Mouse (Mus musculus): Measurements from ENCODE around the gene Tpbg. TPM values are rescaled to one million over a fixed set of nuclear protein-coding genes. Genes with fewer than 3 reads are reported as not detected.
"Not testable (repeated sequence)": the region's sequence is repeated elsewhere in the genome, so short reads cannot be mapped to it uniquely, and the experiment has no call there.

Gene Tpbg
- 0.39 TPM in 1 of 2 replicates, not detected in the other for polyA plus RNA-seq (2012; ENCODE audit: insufficient read depth, insufficient read length, missing spikeins)

DNA sequence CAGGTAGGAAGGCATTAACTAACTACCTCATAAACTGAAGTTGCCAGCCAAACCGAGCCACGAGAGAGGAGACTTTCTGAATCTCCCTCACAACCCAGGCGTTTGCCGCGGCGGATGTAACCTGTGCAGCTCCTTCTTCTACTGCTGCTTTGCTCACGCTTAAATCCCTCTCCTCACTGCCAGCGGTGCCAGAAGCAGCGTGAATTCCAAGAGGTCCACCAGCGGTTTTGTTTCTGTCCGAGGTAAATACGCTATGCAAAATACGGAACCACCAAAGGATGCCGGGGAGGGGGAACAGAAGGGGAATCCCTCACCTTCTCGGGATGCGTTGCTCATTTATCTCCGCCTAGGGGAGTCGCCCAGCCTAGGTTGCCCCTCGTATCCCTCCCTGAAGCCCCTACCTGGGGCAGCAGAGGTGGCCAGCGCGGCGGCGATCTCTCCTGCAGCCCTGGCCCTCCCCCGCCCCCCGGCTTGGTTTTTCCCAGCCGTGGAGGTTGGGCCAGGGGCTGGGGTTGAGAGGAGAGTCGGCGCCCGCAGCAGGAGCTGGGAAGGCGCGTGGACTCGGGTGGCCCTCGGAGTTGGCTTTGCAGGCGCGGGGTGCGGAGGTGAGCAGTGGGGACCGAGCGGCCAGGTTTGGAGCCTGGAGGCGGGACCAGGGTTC is at the start of gene Tpbg:
Tpbg (plus strand) TSS at position 30 of the 661 bp plus-strand sequence.
- Histone ChIP-seq H3K27ac (ENCODE audit: insufficient read depth, low read depth, low read length) (no peak within 1 kb of the TSS), H3K4me3 (ENCODE audit: insufficient read depth, low read length) (peak within 1 kb of the TSS; percentile 48), H3K4me1 (ENCODE audit: control insufficient read depth, insufficient read depth, low read length) (no peaks in the 10 kb centered on the region)
- TF ChIP-seq POLR2A (IDR thresholded peaks at IDR 0.05; ENCODE audit: borderline replicate concordance, low read depth, low read length) (no peak), CTCF (IDR thresholded peaks at IDR 0.05; ENCODE audit: low read depth, low read length) (no peak)

DNA sequence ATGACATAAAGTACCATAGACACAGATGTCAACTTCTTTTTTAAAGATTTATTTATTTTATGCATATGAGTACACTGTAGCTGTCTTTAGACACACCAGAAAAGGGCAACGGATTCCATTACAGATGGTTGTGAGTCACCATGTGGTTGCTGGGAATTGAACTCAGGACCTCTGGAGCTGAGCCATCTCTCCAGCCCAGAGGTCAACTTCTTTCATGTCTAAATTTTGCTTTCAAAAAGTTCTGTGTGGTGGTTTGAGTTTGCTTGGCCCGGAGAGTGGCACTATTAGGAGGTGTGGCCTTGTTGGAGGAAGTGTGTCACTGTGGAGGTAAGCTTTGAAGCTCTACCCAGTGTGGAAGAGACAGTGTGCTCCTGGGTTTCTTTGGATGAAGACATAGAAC is 40.2 kb upstream of the Tpbg start:
- not testable (repeated sequence) for H3K4me1 ChIP-seq (ENCODE audit: control insufficient read depth, insufficient read depth, low read length); H3K27ac ChIP-seq (ENCODE audit: insufficient read depth, low read depth, low read length); H3K4me3 ChIP-seq (ENCODE audit: insufficient read depth, low read length)

DNA sequence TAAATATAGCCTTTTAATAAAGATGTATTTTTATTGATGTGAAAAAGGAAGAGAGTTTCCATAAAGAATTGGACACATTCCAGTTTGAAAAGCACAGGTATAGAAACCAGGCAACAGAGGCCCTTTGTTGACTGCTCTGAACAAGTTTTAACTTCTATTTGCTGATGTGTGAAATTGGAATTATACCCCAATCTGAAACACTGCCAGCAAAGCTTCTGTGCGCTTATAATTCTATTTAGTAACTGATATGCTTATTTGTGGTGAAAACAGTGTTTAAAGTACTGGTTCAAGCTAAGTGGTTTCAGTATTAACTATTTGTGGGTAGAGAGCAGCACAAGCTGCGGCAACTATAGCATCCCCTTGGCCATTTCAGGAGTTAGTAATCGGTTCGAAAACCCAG is 39.6 kb upstream of the Tpbg start:
- TF ChIP-seq CTCF (IDR thresholded peaks at IDR 0.05; ENCODE audit: low read depth, low read length) = no peak
- TF ChIP-seq POLR2A (IDR thresholded peaks at IDR 0.05; ENCODE audit: borderline replicate concordance, low read depth, low read length) = no peak
- Histone ChIP-seq H3K4me3 (ENCODE audit: insufficient read depth, low read length) (no peak overlapping the region), H3K4me1 (ENCODE audit: control insufficient read depth, insufficient read depth, low read length) (no peaks in the 10 kb centered on the region), H3K27ac (ENCODE audit: insufficient read depth, low read depth, low read length) (no peak overlapping the region)

DNA sequence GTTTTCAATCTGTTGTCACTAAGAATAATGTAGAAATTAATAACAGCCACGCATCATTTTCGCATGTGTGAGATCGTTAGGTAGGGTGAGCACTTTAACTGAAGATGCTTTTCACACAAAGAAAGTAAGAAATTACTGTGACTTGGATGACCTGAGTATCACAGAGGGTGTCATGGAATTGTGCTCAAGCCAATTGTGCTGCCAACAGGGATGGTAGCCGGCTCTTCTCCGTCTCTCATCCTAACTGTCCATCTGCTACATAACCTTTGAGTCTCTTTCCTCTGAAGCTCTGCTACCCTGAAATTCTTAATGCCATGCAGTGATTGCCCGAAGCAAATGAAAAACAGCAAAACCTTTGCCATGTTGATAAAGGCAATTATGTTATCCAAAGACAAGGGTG is 35.8 kb upstream of the Tpbg start:
- no peaks in the 10 kb centered on the region for H3K4me1 ChIP-seq (ENCODE audit: control insufficient read depth, insufficient read depth, low read length)
- H3K4me3 ChIP-seq (ENCODE audit: insufficient read depth, low read length) = no peak overlapping the region
- TF ChIP-seq CTCF (IDR thresholded peaks at IDR 0.05; ENCODE audit: low read depth, low read length) = no peak
- no peak for TF ChIP-seq POLR2A (IDR thresholded peaks at IDR 0.05; ENCODE audit: borderline replicate concordance, low read depth, low read length)
- H3K27ac ChIP-seq (ENCODE audit: insufficient read depth, low read depth, low read length) = no peak overlapping the region

DNA sequence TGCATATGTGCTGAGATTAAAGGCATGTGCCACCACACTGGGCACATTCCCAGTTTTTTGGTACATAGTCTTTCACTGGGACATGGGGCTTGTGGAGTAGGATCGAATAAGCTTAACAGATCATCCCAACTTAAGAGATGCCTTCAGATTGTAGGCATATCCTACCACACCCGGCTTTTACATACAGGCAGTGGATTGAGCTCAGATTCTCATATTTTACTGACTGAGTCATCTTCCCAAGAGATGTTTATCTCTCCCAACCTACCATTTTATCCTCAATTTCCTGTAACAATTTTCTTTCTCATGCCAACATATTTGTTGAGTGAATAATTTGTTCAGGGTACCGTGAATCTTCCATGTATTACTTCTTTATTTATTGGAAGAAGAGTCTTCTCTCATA is 32.9 kb upstream of the Tpbg start:
- H3K4me3 ChIP-seq (ENCODE audit: insufficient read depth, low read length) = no peak overlapping the region
- no peaks in the 10 kb centered on the region for H3K4me1 ChIP-seq (ENCODE audit: control insufficient read depth, insufficient read depth, low read length)
- TF ChIP-seq CTCF (IDR thresholded peaks at IDR 0.05; ENCODE audit: low read depth, low read length) (no peak), POLR2A (IDR thresholded peaks at IDR 0.05; ENCODE audit: borderline replicate concordance, low read depth, low read length) (no peak)
- H3K27ac ChIP-seq (ENCODE audit: insufficient read depth, low read depth, low read length) = no peak overlapping the region

DNA sequence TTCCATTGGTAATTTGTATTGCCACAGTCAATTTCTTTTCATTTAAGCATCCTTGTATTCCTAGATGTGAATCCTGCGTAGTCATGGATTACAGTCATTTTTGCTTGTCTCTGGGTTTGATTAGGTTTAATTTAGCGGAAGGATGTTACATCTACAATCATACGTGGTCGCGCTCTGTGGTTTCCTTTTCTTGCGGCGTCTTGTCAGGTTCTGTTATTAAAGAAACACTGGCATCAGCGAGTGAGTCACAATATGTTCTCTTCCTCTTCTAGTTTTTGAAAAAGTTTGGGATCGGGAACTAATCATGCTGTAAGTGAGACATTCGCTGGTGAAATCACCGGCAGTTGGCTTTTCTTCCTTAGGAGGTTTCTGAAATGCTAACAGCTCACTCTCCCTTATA is 21.4 kb upstream of the Tpbg start:
- TF ChIP-seq CTCF (IDR thresholded peaks at IDR 0.05; ENCODE audit: low read depth, low read length) (no peak), POLR2A (IDR thresholded peaks at IDR 0.05; ENCODE audit: borderline replicate concordance, low read depth, low read length) (no peak)
- Histone ChIP-seq H3K4me3 (ENCODE audit: insufficient read depth, low read length) (no peak overlapping the region), H3K4me1 (ENCODE audit: control insufficient read depth, insufficient read depth, low read length) (no peaks in the 10 kb centered on the region; the same call in 1 of the 2 replicates), H3K27ac (ENCODE audit: insufficient read depth, low read depth, low read length) (no peak overlapping the region)

DNA sequence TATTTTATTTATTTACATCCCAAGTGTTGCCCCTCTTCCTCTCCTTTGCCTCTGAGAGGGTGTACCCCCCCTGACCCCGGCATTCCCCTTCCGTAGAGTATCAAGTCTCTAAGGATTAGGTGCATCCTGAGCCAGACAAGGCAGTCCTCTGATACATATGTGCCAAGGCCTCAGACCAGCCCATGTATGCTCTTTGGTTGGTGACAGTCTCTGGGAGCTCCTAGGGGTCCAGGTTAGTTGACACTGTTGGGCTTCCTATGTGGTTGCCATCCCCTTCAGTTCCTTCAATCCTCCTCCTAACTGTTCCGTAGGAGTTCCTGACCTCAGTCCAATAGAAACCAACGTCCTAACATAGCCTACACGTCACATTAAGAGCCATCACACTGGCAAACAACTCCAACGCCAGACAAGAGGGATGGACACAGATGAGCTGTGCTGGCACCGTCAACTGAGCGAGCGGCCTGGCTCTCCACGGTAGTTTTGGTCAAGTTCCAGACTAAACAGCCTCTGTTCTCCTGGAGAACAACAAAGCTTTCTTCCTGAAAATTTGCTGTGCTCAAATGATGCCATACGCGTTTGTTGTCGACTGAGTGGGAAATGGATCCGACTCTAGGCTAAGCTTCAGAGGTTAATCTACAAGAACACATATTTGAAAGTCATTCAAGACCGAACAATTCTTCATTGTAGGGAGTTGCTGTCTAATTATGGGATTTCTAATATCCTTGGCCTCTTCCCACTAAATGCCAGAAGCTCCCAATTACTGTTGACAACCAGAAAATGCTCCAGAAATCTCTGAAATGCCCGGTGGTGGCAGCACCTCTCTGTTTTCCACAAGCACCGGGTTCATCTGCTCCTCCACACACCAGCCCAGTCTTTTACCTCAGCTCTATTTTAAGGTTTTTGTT is 6.4 kb upstream of the Tpbg start:
- no peaks in the 10 kb centered on the region for H3K4me1 ChIP-seq (ENCODE audit: control insufficient read depth, insufficient read depth, low read length)
- no peak for TF ChIP-seq CTCF (IDR thresholded peaks at IDR 0.05; ENCODE audit: low read depth, low read length)
- no peak overlapping the region for H3K4me3 ChIP-seq (ENCODE audit: insufficient read depth, low read length)
- H3K27ac ChIP-seq (ENCODE audit: insufficient read depth, low read depth, low read length) = no peak overlapping the region

DNA sequence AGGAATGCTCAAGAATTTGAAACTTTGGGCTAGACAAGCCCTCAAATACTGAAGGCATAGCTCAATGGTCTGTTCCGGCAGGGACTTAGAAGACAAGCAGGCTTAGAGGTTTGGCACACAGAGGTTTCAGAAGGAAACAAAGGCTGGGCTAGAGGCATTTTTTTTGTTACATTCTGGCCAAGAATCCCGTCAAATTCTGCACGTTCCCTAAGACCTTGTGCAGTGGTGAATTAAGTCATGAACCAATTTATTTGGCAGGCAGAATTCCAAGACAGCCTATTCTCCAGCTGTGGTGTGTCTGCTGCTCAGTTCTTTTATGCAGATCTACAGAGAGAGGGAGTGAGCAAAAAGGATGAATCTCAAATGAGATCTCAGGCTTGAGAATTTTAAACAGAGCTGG is 2.6 kb upstream of the Tpbg start:
- H3K27ac ChIP-seq (ENCODE audit: insufficient read depth, low read depth, low read length) = no peak overlapping the region
- TF ChIP-seq CTCF (IDR thresholded peaks at IDR 0.05; ENCODE audit: low read depth, low read length) = no peak
- no peak for TF ChIP-seq POLR2A (IDR thresholded peaks at IDR 0.05; ENCODE audit: borderline replicate concordance, low read depth, low read length)

DNA sequence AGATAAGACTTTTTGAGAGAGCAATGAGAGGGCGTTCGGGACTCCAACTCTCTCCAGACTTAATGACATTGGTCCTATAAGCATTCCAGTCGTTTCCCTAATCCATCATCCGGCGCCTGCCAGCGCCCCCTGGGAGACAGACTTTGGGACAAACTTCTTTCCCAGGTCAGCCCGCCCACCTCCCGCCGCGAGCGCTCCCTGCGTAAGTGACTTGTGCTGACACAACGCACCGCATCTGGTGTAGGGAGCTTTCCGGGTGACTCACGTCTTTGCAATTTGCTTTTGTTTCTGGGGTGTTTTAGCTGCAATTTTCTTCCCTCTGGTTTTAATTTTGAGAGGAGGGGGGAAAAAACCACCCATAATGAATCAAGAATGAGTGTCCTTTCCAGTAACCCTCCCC is 289 bp upstream of the Tpbg start:
- TF ChIP-seq POLR2A (IDR thresholded peaks at IDR 0.05; ENCODE audit: borderline replicate concordance, low read depth, low read length) (no peak), CTCF (IDR thresholded peaks at IDR 0.05; ENCODE audit: low read depth, low read length) (no peak)
- no peaks in the 10 kb centered on the region for H3K4me1 ChIP-seq (ENCODE audit: control insufficient read depth, insufficient read depth, low read length)
- H3K4me3 ChIP-seq (ENCODE audit: insufficient read depth, low read length) = peak overlapping the region; percentile 48; the same call in 1 of the 2 replicates
- H3K27ac ChIP-seq (ENCODE audit: insufficient read depth, low read depth, low read length) = no peak overlapping the region

More for the DNA sequence above, 2.6 kb upstream of the Tpbg start:
- Histone ChIP-seq H3K4me3 (ENCODE audit: insufficient read depth, low read length) (no peak overlapping the region), H3K4me1 (ENCODE audit: control insufficient read depth, insufficient read depth, low read length) (no peaks in the 10 kb centered on the region)

Data from bone marrow macrophage, adult 2 months (primary cell).